Mouse (Mus musculus) small intestine, adult 2 months (tissue): Measurements from ENCODE around the gene Sh3yl1.
A peak's percentile ranks its signal among the peaks of the same experiment; 100 is the strongest.

Experiments used
- CTCF ChIP-seq: fragments of 200-500 bp; IDR thresholded peaks from 2 replicates; pipeline ENCODE4 v1.5.1; 2012; ENCODE audit warnings: low read depth, mild to moderate bottlenecking, control low read depth, inconsistent platforms, low read length, moderate library complexity, mixed read lengths; ENCODE audit not compliant: insufficient replicate concordance, insufficient read length; ENCODE audit errors: extremely low read depth
- POLR2A ChIP-seq: fragments of 200-500 bp; IDR thresholded peaks from 2 replicates; pipeline ENCODE4 v1.6.1; 2012; ENCODE audit warnings: low read depth, mild to moderate bottlenecking, control low read depth, inconsistent platforms, low read length, moderate library complexity

GRCm38 (mm10) chr12:30912048-30912381, 547 bp downstream of the Sh3yl1 start:
- TF ChIP-seq CTCF (no peak), POLR2A (peak; percentile 65)
